Mouse (Mus musculus) megakaryocyte, embryonic 14.5 days (primary cell): ENCODE measurements at regions not wholly inside any gene's neighbourhood (a gene's known extent, or its start where the extent isn't known, plus 50 kb on each side); places are given as distances from the start of the nearest gene placed in this dataset.

Experiments
- H3K27me3 ChIP-seq: replicated peaks from 2 replicates; pipeline ENCODE3; 2012; ENCODE audit warnings: inconsistent platforms
- H3K36me3 ChIP-seq: replicated peaks from 2 replicates; pipeline ENCODE3; 2012; ENCODE audit warnings: low read length, inconsistent platforms, mixed read lengths
- H3K4me1 ChIP-seq: 2 replicates; pipeline ENCODE4 v1.6.1; 2012; ENCODE audit warnings: inconsistent platforms
- H3K4me3 ChIP-seq: replicated peaks from 2 replicates; pipeline ENCODE3; 2012; ENCODE audit warnings: moderate library complexity, mild to moderate bottlenecking, inconsistent platforms
- H3K9me3 ChIP-seq: 2 replicates; pipeline ENCODE4 v1.6.1; 2012; ENCODE audit warnings: inconsistent platforms
- FLI1 ChIP-seq: IDR thresholded peaks from 2 replicates; pipeline ENCODE4 v1.6.1; 2012; ENCODE audit warnings: low read length, inconsistent platforms, mixed read lengths
- GATA1 ChIP-seq: IDR thresholded peaks from 3 replicates; pipeline ENCODE4 v1.6.1; 2012; ENCODE audit warnings: mixed read lengths, low read length, inconsistent platforms, borderline replicate concordance

DNA sequence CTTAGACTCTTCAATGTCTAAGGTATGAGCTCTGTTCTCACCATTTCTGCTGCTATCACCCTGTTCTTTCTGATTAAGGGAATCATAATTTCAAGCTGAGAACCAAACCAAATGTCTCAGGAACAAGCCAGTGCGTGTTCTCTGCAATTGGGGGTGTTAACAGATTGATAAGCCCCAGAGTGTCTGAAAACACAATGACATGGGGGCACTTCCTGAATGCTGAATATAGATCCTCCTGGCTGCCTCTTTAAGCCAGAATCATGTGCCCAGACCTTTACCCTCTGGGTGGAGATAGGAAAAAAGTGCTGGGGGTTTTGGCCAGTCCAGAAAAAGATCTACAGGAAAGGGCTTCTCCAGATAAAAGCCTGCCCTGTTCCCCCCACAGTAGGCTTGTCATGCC is 84.0 kb downstream of the Mtx3 start:
- Histone ChIP-seq H3K9me3 (peaks cover 14% of the 10 kb centered on the region), H3K36me3 (no peaks in the 10 kb centered on the region), H3K27me3 (peaks cover 4% of the 10 kb centered on the region), H3K4me1 (peaks cover 30% of the 10 kb centered on the region), H3K4me3 (no peak overlapping the region)
- TF ChIP-seq GATA1: no peak
- TF ChIP-seq FLI1: no peak

DNA sequence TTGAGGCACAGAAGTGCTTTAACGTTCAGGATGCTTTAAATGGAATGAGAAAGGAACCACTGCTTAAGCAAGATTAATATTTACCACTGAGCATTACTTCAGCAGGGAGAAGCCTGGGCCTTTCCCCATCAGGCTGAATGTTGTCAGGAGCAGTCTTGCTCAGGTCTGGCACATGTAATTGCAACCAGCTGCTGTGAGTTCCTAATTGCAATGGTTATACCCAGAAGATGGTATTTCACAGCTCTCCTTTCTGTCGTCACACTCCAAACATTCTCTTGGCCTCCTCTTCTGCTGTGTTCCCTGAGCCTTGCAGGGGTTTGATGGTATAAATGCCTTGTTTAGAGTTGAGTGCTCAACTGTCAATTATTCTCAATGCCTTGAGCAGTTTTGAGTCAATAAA is 87.1 kb downstream of the Mtx3 start:
- TF ChIP-seq FLI1 (no peak), GATA1 (no peak)
- Histone ChIP-seq H3K36me3 (no peaks in the 10 kb centered on the region), H3K9me3 (peaks cover 5% of the 10 kb centered on the region), H3K4me1 (peaks cover 11% of the 10 kb centered on the region), H3K27me3 (peaks cover 8% of the 10 kb centered on the region), H3K4me3 (no peak overlapping the region)

DNA sequence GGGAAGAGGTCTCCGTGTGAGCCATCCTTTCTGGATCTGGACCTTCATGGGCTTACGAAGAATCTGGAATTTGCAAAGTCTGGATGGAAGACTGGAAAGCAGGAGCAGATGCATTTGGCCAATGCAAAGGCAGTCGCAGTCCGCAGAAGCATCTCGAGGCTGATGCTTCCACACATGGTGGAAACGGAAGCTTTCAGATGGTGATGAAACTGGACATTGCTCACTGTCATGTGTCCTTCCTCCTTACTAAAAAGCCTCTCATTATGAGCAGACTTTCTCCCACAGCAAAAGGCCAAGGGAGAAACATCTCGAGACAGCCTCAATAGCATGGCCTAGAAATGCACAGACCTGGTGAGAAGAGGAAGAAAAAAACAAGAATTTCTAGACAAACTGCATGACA is 94.5 kb downstream of the Mtx3 start:
- Histone ChIP-seq H3K27me3 (peaks cover 13% of the 10 kb centered on the region), H3K36me3 (no peaks in the 10 kb centered on the region)

DNA sequence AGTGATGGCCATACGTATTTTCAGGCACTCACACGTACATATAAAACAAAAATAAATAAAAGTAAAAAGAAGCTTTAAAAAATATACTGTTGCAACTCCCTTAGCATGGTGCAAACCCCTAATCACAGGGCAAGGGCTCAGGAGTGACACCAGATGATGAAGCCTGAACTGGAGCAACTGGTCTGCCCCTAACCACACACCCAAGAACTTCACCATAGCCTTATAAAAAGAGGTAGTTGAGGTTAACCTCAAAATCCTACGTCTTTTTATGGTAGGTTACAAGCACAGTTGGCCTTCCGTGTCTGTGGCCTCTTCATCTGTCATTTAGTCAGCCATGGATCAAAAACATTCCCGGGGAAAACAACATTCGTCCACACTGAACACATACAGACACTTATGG is 96.0 kb downstream of the Mtx3 start:
- no peak overlapping the region for H3K4me3 ChIP-seq
- peaks cover 12% of the 10 kb centered on the region for H3K9me3 ChIP-seq
- H3K4me1 ChIP-seq: no peaks in the 10 kb centered on the region
- H3K27me3 ChIP-seq: peaks cover 12% of the 10 kb centered on the region
- TF ChIP-seq FLI1 (no peak), GATA1 (no peak)
- H3K36me3 ChIP-seq: no peaks in the 10 kb centered on the region

More for the DNA sequence above, 94.5 kb downstream of the Mtx3 start:
- H3K4me1 ChIP-seq: no peaks in the 10 kb centered on the region
- no peak overlapping the region for H3K4me3 ChIP-seq
- H3K9me3 ChIP-seq: peaks cover 8% of the 10 kb centered on the region
- TF ChIP-seq FLI1 (no peak), GATA1 (no peak)

DNA sequence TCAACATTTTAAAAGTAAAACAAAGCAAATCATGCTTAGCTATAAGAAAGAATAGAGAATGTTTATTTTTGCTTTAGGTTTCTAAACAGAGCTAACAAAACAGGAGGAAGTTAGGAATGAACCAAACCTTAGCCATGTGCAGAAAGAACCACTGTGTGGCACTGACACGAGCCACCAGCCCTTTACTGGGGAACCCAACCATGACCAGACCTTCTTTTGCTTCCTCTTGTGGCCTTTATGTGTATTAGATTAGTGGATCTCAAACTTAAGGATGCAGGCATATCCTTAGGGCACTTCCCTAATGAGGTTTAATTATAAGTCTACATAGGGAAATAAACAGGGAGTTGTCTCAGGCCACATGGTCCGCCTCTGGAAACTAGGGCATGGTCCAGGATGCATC is 104.0 kb downstream of the Mtx3 start:
- no peak for TF ChIP-seq FLI1
- TF ChIP-seq GATA1: no peak
- Histone ChIP-seq H3K27me3 (peaks cover 8% of the 10 kb centered on the region), H3K9me3 (peaks cover 18% of the 10 kb centered on the region; the same call in 1 of the 2 replicates), H3K4me1 (no peaks in the 10 kb centered on the region), H3K36me3 (no peaks in the 10 kb centered on the region), H3K4me3 (no peak overlapping the region)

DNA sequence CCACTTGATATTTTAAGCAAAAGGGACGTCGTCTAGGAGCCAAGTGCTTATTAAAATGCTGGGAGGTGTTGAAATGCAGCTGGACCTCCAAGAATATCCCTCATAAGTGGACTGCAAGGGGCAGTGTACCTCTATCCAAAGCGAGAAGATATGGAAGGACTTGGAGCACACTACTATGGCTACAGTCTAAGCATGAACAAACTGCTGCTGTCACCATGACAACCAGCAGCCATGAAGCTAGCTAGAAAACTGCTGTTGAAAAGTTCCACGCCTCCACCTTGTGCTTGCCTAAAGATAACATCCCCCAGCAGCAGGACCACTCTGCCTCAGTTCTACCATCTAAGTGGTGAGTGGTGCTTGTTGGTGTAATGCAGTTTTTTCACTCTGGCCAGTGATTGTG is 115.5 kb downstream of the Mtx3 start:
- TF ChIP-seq GATA1: no peak
- no peak for TF ChIP-seq FLI1
- H3K9me3 ChIP-seq: no peaks in the 10 kb centered on the region
- H3K27me3 ChIP-seq: peaks cover 3% of the 10 kb centered on the region
- H3K4me1 ChIP-seq: no peaks in the 10 kb centered on the region
- H3K4me3 ChIP-seq: no peak overlapping the region
- H3K36me3 ChIP-seq: no peaks in the 10 kb centered on the region

DNA sequence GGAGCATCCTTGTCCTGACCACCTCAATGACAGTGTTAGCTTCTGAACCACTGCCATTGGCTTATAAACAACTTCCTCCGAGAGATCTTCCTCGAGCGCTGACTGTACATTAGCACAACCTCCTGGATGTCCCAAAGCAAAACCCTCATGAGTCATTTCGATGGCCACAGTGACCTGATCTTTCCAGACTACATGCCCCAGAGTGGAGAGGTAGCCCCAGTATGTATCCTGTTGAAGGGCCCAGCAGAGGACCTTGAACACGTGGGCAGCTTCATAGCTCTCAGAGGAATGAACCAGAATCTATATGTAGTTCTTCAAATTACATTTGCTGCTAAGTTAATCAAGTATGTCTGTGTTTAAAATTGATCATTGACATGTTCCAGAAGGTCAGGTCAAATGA is 118.1 kb downstream of the Mtx3 start:
- H3K27me3 ChIP-seq: peaks cover 7% of the 10 kb centered on the region
- H3K36me3 ChIP-seq: no peaks in the 10 kb centered on the region
- H3K9me3 ChIP-seq: no peaks in the 10 kb centered on the region
- no peaks in the 10 kb centered on the region for H3K4me1 ChIP-seq
- no peak for TF ChIP-seq FLI1
- TF ChIP-seq GATA1: no peak
- no peak overlapping the region for H3K4me3 ChIP-seq

DNA sequence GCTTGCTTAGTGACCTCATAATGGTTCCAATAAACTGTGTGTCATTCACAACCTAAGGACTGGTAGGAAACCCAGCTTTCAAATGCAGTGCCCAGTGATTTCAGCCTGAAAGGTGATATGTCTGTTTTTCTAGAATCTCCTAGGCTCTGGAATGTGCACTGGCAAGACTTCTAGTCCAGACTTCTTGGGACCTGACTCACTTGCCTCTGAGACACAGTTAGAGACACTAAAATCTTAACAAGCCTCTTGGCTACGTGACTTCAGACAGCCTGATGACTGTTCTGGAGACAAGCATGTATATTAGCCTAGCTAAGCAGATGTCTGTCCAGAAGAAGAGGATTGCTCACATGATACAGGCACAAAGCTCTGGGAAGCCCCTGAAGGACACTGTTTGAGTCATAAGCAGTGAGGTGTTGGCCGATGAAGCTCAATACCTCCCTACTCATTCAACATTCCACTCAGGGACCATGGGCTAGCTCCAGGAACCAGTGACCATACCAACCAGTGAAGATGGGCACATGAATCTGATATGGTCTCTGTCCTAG is 118.9 kb downstream of the Mtx3 start:
- no peaks in the 10 kb centered on the region for H3K36me3 ChIP-seq
- H3K4me1 ChIP-seq: no peaks in the 10 kb centered on the region
- TF ChIP-seq FLI1: no peak
- no peak for TF ChIP-seq GATA1

DNA sequence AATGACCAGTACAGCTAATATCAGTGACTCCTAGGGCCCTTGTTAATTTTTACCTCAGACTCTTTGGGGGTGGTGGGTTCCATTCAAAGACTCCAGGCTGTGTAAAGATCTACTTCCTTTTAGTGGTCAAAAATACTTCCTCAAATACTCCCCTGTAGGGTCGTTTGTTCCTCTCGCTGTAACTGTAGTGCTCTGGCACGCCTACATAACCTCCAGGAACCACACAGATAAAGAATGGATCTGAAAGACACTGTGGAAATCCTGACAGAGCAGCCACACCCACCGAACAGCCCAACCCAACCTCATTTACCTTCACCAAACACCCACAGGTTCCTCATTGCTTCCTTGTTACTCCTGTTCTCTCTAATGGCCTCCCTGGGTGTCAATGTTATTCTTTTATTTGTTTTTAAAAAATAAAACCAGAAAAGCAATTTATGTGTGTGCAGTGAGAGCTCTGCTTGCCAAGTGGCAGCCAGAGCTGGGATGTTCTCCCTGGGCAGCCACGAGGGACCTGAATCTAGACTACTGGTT is 119.7 kb downstream of the Mtx3 start:
- TF ChIP-seq FLI1: no peak
- TF ChIP-seq GATA1: no peak
- peaks cover 7% of the 10 kb centered on the region for H3K27me3 ChIP-seq
- H3K36me3 ChIP-seq: no peaks in the 10 kb centered on the region
- H3K9me3 ChIP-seq: no peaks in the 10 kb centered on the region
- H3K4me3 ChIP-seq: no peak overlapping the region
- H3K4me1 ChIP-seq: no peaks in the 10 kb centered on the region

More for the DNA sequence above, 118.9 kb downstream of the Mtx3 start:
- Histone ChIP-seq H3K9me3 (no peaks in the 10 kb centered on the region), H3K4me3 (no peak overlapping the region), H3K27me3 (peaks cover 7% of the 10 kb centered on the region)

DNA sequence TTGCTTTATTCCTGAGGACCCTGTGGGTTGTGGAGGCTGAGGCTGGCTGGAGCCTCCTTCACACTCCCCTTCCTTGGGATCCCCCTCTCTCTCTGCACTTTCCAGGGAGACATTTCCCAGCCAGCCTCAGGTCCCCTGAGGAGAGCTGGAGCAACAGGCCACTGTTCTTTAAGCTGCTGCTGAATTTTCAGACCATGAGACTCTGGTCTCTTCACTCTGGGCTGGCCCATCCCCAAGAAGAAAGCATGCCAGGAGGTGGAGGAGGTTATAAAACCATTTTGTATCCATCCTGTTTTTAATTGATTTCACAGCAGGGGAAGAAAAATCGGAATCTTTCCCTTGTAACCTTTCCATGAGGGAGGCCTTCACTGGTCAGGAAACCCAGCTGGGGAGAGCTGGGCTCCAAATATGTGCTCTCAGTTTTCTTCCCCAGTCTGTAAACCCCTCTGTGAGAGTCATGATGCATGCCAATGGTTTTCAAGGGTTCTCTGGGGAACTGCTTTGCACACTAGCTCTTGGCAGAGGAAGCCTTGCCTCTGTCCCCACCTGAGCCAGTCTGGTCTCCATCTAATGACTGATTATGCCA is 122.6 kb downstream of the Mtx3 start:
- no peaks in the 10 kb centered on the region for H3K36me3 ChIP-seq
- TF ChIP-seq GATA1: no peak
- no peak for TF ChIP-seq FLI1
- no peak overlapping the region for H3K4me3 ChIP-seq
- H3K27me3 ChIP-seq: peaks cover 4% of the 10 kb centered on the region
- H3K9me3 ChIP-seq: no peaks in the 10 kb centered on the region
- H3K4me1 ChIP-seq: no peaks in the 10 kb centered on the region
